Mouse (Mus musculus) olfactory bulb, adult 2 months (tissue): ENCODE results near the gene Vmn2r95. TPM values are rescaled to one million over a fixed set of nuclear protein-coding genes. Genes with fewer than 3 reads are reported as not detected.
"Not testable (repeated sequence)": the region's sequence is repeated elsewhere in the genome, so short reads cannot be mapped to it uniquely, and the experiment has no call there.

ENCODE experiments used
- H3K27ac ChIP-seq: fragments of 200-500 bp; 2 replicates; pipeline ENCODE4 v1.5.1; 2012; ENCODE audit warnings: low read depth, low read length; ENCODE audit not compliant: insufficient read depth
- H3K4me1 ChIP-seq: fragments of 200-500 bp; 2 replicates; pipeline ENCODE4 v1.6.1; 2012; ENCODE audit warnings: low read length; ENCODE audit not compliant: control insufficient read depth, insufficient read depth
- H3K4me3 ChIP-seq: fragments of 200-500 bp; 2 replicates; pipeline ENCODE4 v1.5.1; 2012; ENCODE audit warnings: mild to moderate bottlenecking, low read depth, low read length, moderate library complexity; ENCODE audit not compliant: insufficient read depth
- CTCF ChIP-seq: fragments of 200-500 bp; IDR thresholded peaks from 2 replicates; pipeline ENCODE4 v1.5.1; 2012; ENCODE audit warnings: low read depth, mild to moderate bottlenecking, low read length, moderate library complexity; ENCODE audit not compliant: insufficient read depth
- POLR2A ChIP-seq: fragments of 200-500 bp; IDR thresholded peaks from 2 replicates; pipeline ENCODE4 v1.6.1; 2012; ENCODE audit warnings: mild to moderate bottlenecking, low read depth, low read length, moderate library complexity; ENCODE audit not compliant: insufficient read depth
- WGBS: fragments of 180-500 bp; shearing (Covaris S2); methylation state at CpG from one replicate; pipeline ENCODE4 v1.1.7; 2018; 5-methylcytosine and 5-hydroxymethylcytosine counted together
- polyA plus RNA-seq: library from polyadenylated mRNA; stranded (reverse); fragments of >200 nt; gene quantifications from 2 replicates; pipeline ENCODE4 v1.2.4, GENCODE M21; 2012; ENCODE audit warnings: low replicate concordance; ENCODE audit not compliant: missing spikeins, insufficient read depth, insufficient read length

The Vmn2r95 gene
- polyA plus RNA-seq: not detected in 2 replicates

GRCm38 (mm10) chr17:18423778-18424177, at the start of gene Vmn2r95:
TSS of gene Vmn2r95 (plus strand) at chr17:18424078.
- Histone ChIP-seq H3K4me1 (no peaks in the 10 kb centered on the region), H3K27ac (no peak within 1 kb of the TSS), H3K4me3 (no peak within 1 kb of the TSS)
- 19% methylated on average over 1 of the region's 1 CpGs for WGBS
- TF ChIP-seq POLR2A: no peak
- TF ChIP-seq CTCF: no peak

GRCm38 (mm10) chr17:18455619-18456140, 31.8 kb downstream of the Vmn2r95 start:
- no peak overlapping the region for H3K27ac ChIP-seq
- no peaks in the 10 kb centered on the region for H3K4me1 ChIP-seq
- TF ChIP-seq POLR2A (no peak), CTCF (no peak)
- H3K4me3 ChIP-seq: no peak overlapping the region
- WGBS: 78% methylated on average over 3 of the region's 3 CpGs

GRCm38 (mm10) chr17:18458126-18458634, 34.3 kb downstream of the Vmn2r95 start:
- H3K4me1 ChIP-seq, H3K4me3 ChIP-seq, H3K27ac ChIP-seq: not testable (repeated sequence)
- WGBS: 97% methylated on average over 3 of the region's 3 CpGs

GRCm38 (mm10) chr17:18462695-18463094, 38.8 kb downstream of the Vmn2r95 start:
- TF ChIP-seq POLR2A (no peak), CTCF (no peak)
- Histone ChIP-seq H3K4me3 (no peak overlapping the region), H3K4me1 (no peaks in the 10 kb centered on the region), H3K27ac (no peak overlapping the region)

- no peak for TF ChIP-seq CTCF
- no peak overlapping the region for H3K27ac ChIP-seq
- H3K4me3 ChIP-seq: no peak overlapping the region
- no peaks in the 10 kb centered on the region for H3K4me1 ChIP-seq
- WGBS: 55% methylated on average over 1 of the region's 1 CpGs
Observed at GRCm38 (mm10) chr17:18479885-18480284, 56.0 kb downstream of the Vmn2r95 start.

Other genes starting within 250 kb of the Vmn2r95 start
- gene Vmn2r94, start 146.3 kb upstream of the Vmn2r95 start, polyA plus RNA-seq: not detected in 2 replicates
- not detected in 2 replicates for gene Vmn2r93, start 126.0 kb upstream of the Vmn2r95 start, polyA plus RNA-seq
- gene Vmn2r96, start 149.1 kb downstream of the Vmn2r95 start, polyA plus RNA-seq: not detected in 2 replicates